Mouse (Mus musculus): ENCODE results near the gene Gli1. TPM values are rescaled to one million over a fixed set of nuclear protein-coding genes. Genes with fewer than 3 reads are reported as not detected.
"Not testable (repeated sequence)": the region's sequence is repeated elsewhere in the genome, so short reads cannot be mapped to it uniquely, and the experiment has no call there.

The Gli1 gene
- polyA plus RNA-seq, 1 experiment from 2014 or later: 8.2 TPM

- Histone ChIP-seq H3K36me3 (0 out of 2 replicates have a peak, but pooled peaks cover 10% of the 10 kb centered on the region), H3K4me3 (replicated peaks) (peak overlapping the region; percentile 49), H3K9ac (peak overlapping the region; percentile 41), H3K4me2 (peak overlapping the region; percentile 92), H3K4me1 (peaks cover 33% of the 10 kb centered on the region), H3K27me3 (peaks cover 60% of the 10 kb centered on the region), H3K27ac (no peak overlapping the region), H3K9me3 (replicated peaks) (no peaks in the 10 kb centered on the region)
- 6% methylated on average over 29 of the region's 29 CpGs for WGBS
- no peak for ATAC-seq (replicated peaks; ENCODE audit: low FRiP score)
These were observed 14.9 kb downstream of the Gli1 start for GRCm38 (mm10) chr10:127326828-127327227.

- H3K4me2 ChIP-seq: peak overlapping the region; percentile 92
- H3K9ac ChIP-seq: peak overlapping the region; percentile 41
- no peaks in the 10 kb centered on the region for H3K9me3 ChIP-seq (replicated peaks)
- peak; percentile 15; the same call in 1 of the 2 replicates for ATAC-seq (replicated peaks; ENCODE audit: low FRiP score)
- 0 out of 2 replicates have a peak, but pooled peaks cover 5% of the 10 kb centered on the region for H3K36me3 ChIP-seq
- peak overlapping the region; percentile 49 for H3K4me3 ChIP-seq (replicated peaks)
- no peak overlapping the region for H3K27ac ChIP-seq
- H3K4me1 ChIP-seq: peaks cover 33% of the 10 kb centered on the region
- peaks cover 60% of the 10 kb centered on the region for H3K27me3 ChIP-seq
- under 1% methylated on average over 54 of the region's 54 CpGs for WGBS
These were observed 15.6 kb downstream of the Gli1 start for GRCm38 (mm10) chr10:127326017-127326801.

- no peak for ATAC-seq (replicated peaks; ENCODE audit: low FRiP score)
- peak overlapping the region; percentile 41; the same call in 1 of the 2 replicates for H3K9ac ChIP-seq
- no peak overlapping the region for H3K27ac ChIP-seq
- no peaks in the 10 kb centered on the region for H3K9me3 ChIP-seq (replicated peaks)
- WGBS: 25% methylated on average over 14 of the region's 14 CpGs
- H3K4me2 ChIP-seq: peak overlapping the region; percentile 92
- H3K27me3 ChIP-seq: peaks cover 60% of the 10 kb centered on the region
- H3K4me1 ChIP-seq: peaks cover 33% of the 10 kb centered on the region
- peak overlapping the region; percentile 49 for H3K4me3 ChIP-seq (replicated peaks)
- no peaks in the 10 kb centered on the region for H3K36me3 ChIP-seq
These were observed 16.2 kb downstream of the Gli1 start for GRCm38 (mm10) chr10:127325454-127326016.

GRCm38 (mm10) chr10:127324495-127324894 is 17.3 kb downstream of the Gli1 start:
- H3K4me2 ChIP-seq: 0 out of 2 replicates have a peak overlapping the region, but pooled peaks have one; percentile 25
- ATAC-seq (replicated peaks; ENCODE audit: low FRiP score): no peak
- no peak overlapping the region for H3K9ac ChIP-seq
- peaks cover 37% of the 10 kb centered on the region for H3K4me1 ChIP-seq
- WGBS: 10% methylated on average over 7 of the region's 7 CpGs
- H3K36me3 ChIP-seq: no peaks in the 10 kb centered on the region
- H3K27me3 ChIP-seq: peaks cover 59% of the 10 kb centered on the region
- H3K27ac ChIP-seq: no peak overlapping the region
- no peaks in the 10 kb centered on the region for H3K9me3 ChIP-seq (replicated peaks)
- no peak overlapping the region for H3K4me3 ChIP-seq (replicated peaks)

- peaks cover 37% of the 10 kb centered on the region for H3K4me1 ChIP-seq
- ATAC-seq (replicated peaks; ENCODE audit: low FRiP score): no peak
- no peak overlapping the region for H3K4me2 ChIP-seq
- WGBS: 71% methylated on average over 17 of the region's 17 CpGs
- no peak overlapping the region for H3K9ac ChIP-seq
- H3K4me3 ChIP-seq (replicated peaks): no peak overlapping the region
- H3K27ac ChIP-seq: no peak overlapping the region
- peaks cover 47% of the 10 kb centered on the region for H3K27me3 ChIP-seq
- H3K36me3 ChIP-seq: no peaks in the 10 kb centered on the region
- H3K9me3 ChIP-seq (replicated peaks): no peaks in the 10 kb centered on the region
These were observed 18.5 kb downstream of the Gli1 start for GRCm38 (mm10) chr10:127323131-127323855.

GRCm38 (mm10) chr10:127322669-127323068 is 19.1 kb downstream of the Gli1 start:
- H3K4me1 ChIP-seq: peaks cover 36% of the 10 kb centered on the region
- H3K4me3 ChIP-seq (replicated peaks): no peak overlapping the region
- H3K9ac ChIP-seq: no peak overlapping the region
- no peak overlapping the region for H3K27ac ChIP-seq
- no peaks in the 10 kb centered on the region for H3K9me3 ChIP-seq (replicated peaks)
- 64% methylated on average over 4 of the region's 4 CpGs for WGBS
- H3K27me3 ChIP-seq: peaks cover 41% of the 10 kb centered on the region
- no peaks in the 10 kb centered on the region for H3K36me3 ChIP-seq
- ATAC-seq (replicated peaks; ENCODE audit: low FRiP score): no peak
- no peak overlapping the region for H3K4me2 ChIP-seq

- Histone ChIP-seq H3K36me3 (no peaks in the 10 kb centered on the region), H3K27ac (no peak overlapping the region), H3K4me2 (no peak overlapping the region), H3K9ac (no peak overlapping the region), H3K9me3 (replicated peaks) (no peaks in the 10 kb centered on the region), H3K27me3 (peaks cover 36% of the 10 kb centered on the region), H3K4me3 (replicated peaks) (no peak overlapping the region), H3K4me1 (peaks cover 32% of the 10 kb centered on the region)
- 67% methylated on average over 13 of the region's 13 CpGs for WGBS
- ATAC-seq (replicated peaks; ENCODE audit: low FRiP score): no peak
These were observed 19.6 kb downstream of the Gli1 start for GRCm38 (mm10) chr10:127322178-127322577.

GRCm38 (mm10) chr10:127321621-127322020 is 20.2 kb downstream of the Gli1 start, which contains the start of gene Arhgap9:
Gene Arhgap9, plus strand, starts transcription at chr10:127321964.
- H3K4me2 ChIP-seq: no peak within 1 kb of the TSS
- no peak within 1 kb of the TSS for H3K9ac ChIP-seq
- 69% methylated on average over 3 of the region's 3 CpGs for WGBS
- H3K4me3 ChIP-seq (replicated peaks): no peak within 1 kb of the TSS
- H3K36me3 ChIP-seq: no peaks in the 10 kb centered on the region
- ATAC-seq (replicated peaks; ENCODE audit: low FRiP score): no peak
- no peak within 1 kb of the TSS for H3K27ac ChIP-seq
- peaks cover 30% of the 10 kb centered on the region for H3K27me3 ChIP-seq
- H3K4me1 ChIP-seq: peaks cover 29% of the 10 kb centered on the region
- no peaks in the 10 kb centered on the region for H3K9me3 ChIP-seq (replicated peaks)

GRCm38 (mm10) chr10:127319969-127320368 is 21.8 kb downstream of the Gli1 start:
- peaks cover 14% of the 10 kb centered on the region for H3K4me1 ChIP-seq
- no peak overlapping the region for H3K9ac ChIP-seq
- WGBS: 43% methylated on average over 7 of the region's 7 CpGs
- H3K4me2 ChIP-seq: no peak overlapping the region
- no peaks in the 10 kb centered on the region for H3K9me3 ChIP-seq (replicated peaks)
- no peaks in the 10 kb centered on the region for H3K36me3 ChIP-seq
- H3K4me3 ChIP-seq (replicated peaks): no peak overlapping the region
- peaks cover 14% of the 10 kb centered on the region for H3K27me3 ChIP-seq
- ATAC-seq (replicated peaks; ENCODE audit: low FRiP score): peak; percentile 73; the same call in 1 of the 2 replicates
- no peak overlapping the region for H3K27ac ChIP-seq

- ATAC-seq (replicated peaks; ENCODE audit: low FRiP score): no peak
These were observed 23.8 kb downstream of the Gli1 start for GRCm38 (mm10) chr10:127318009-127318408.

GRCm38 (mm10) chr10:127317277-127317676 is 24.5 kb downstream of the Gli1 start:
- no peak overlapping the region for H3K4me2 ChIP-seq
- H3K9me3 ChIP-seq (replicated peaks): no peaks in the 10 kb centered on the region
- ATAC-seq (replicated peaks; ENCODE audit: low FRiP score): no peak
- H3K27me3 ChIP-seq: no peaks in the 10 kb centered on the region
- no peak overlapping the region for H3K4me3 ChIP-seq (replicated peaks)
- H3K9ac ChIP-seq: no peak overlapping the region
- no peak overlapping the region for H3K27ac ChIP-seq
- H3K4me1 ChIP-seq: peaks cover 7% of the 10 kb centered on the region
- WGBS: 86% methylated on average over 2 of the region's 2 CpGs
- no peaks in the 10 kb centered on the region for H3K36me3 ChIP-seq

More at GRCm38 (mm10) chr10:127318009-127318408, 23.8 kb downstream of the Gli1 start:
- Histone ChIP-seq H3K4me2 (no peak overlapping the region), H3K9me3 (replicated peaks) (no peaks in the 10 kb centered on the region), H3K4me1 (peaks cover 4% of the 10 kb centered on the region; the same call in 1 of the 2 replicates), H3K27me3 (no peaks in the 10 kb centered on the region), H3K4me3 (replicated peaks) (no peak overlapping the region), H3K36me3 (no peaks in the 10 kb centered on the region), H3K9ac (no peak overlapping the region), H3K27ac (no peak overlapping the region)
- 38% methylated on average over 4 of the region's 4 CpGs for WGBS

- H3K4me2 ChIP-seq; H3K4me3 ChIP-seq (replicated peaks); H3K9me3 ChIP-seq (replicated peaks); H3K36me3 ChIP-seq; H3K9ac ChIP-seq; H3K27ac ChIP-seq; ATAC-seq (replicated peaks; ENCODE audit: low FRiP score); H3K27me3 ChIP-seq: not testable (repeated sequence)
- WGBS: 86% methylated on average over 1 of the region's 1 CpGs
- H3K4me1 ChIP-seq: peaks cover 16% of the 10 kb centered on the region
These were observed 26.8 kb downstream of the Gli1 start for GRCm38 (mm10) chr10:127314950-127315349.
